Mouse (Mus musculus) kidney, postnatal 25 days (tissue): Measurements from ENCODE around the gene Golgb1.

Experiments used
- DNase-seq, 2 experiments: peaks; one replicate each; pipeline ENCODE4 v3.0.0; 2021; ENCODE audit warnings: mixed read lengths in 2 of 2

Golgb1 gene

GRCm38 (mm10) chr16:36921067-36921613, 46.2 kb downstream of the Golgb1 start:
- DNase-seq: no peak

- no peak for DNase-seq
Observed at GRCm38 (mm10) chr16:36921980-36922379, 47.0 kb downstream of the Golgb1 start.

- DNase-seq: no peak
Observed at GRCm38 (mm10) chr16:36924312-36924711, 49.4 kb downstream of the Golgb1 start.

GRCm38 (mm10) chr16:36925351-36925750, 50.4 kb downstream of the Golgb1 start:
- DNase-seq: no peak

- DNase-seq: no peak
Observed at GRCm38 (mm10) chr16:36925797-36926196, 50.9 kb downstream of the Golgb1 start.

GRCm38 (mm10) chr16:36926514-36927447, 51.8 kb downstream of the Golgb1 start:
- DNase-seq: no peak

GRCm38 (mm10) chr16:36927495-36928105, 52.7 kb downstream of the Golgb1 start:
- DNase-seq: no peak

- DNase-seq: no peak
Observed at GRCm38 (mm10) chr16:36928106-36928500, 53.2 kb downstream of the Golgb1 start.

- no peak for DNase-seq
Observed at GRCm38 (mm10) chr16:36929216-36929615, 54.3 kb downstream of the Golgb1 start.

- DNase-seq: no peak
Observed at GRCm38 (mm10) chr16:36930231-36931136, 55.5 kb downstream of the Golgb1 start.

- no peak for DNase-seq
Observed at GRCm38 (mm10) chr16:36931381-36931780, 56.4 kb downstream of the Golgb1 start.

- no peak for DNase-seq
Observed at GRCm38 (mm10) chr16:36931976-36932375, 57.0 kb downstream of the Golgb1 start.

- no peak for DNase-seq
Observed at GRCm38 (mm10) chr16:36932546-36932945, 57.6 kb downstream of the Golgb1 start.

GRCm38 (mm10) chr16:36934131-36934840, 59.3 kb downstream of the Golgb1 start:
- no peak for DNase-seq

GRCm38 (mm10) chr16:36934841-36935620, 60.1 kb downstream of the Golgb1 start, which contains the start of gene Hcls1:
Gene Hcls1, plus strand, starts transcription at chr16:36934983.
- no peak for DNase-seq

- DNase-seq: no peak
Observed at GRCm38 (mm10) chr16:36935814-36936213, 60.9 kb downstream of the Golgb1 start.

- peak; percentile 15 to 47 for DNase-seq
Observed at GRCm38 (mm10) chr16:36941137-36941727, 66.3 kb downstream of the Golgb1 start.

GRCm38 (mm10) chr16:36941895-36942294, 67.0 kb downstream of the Golgb1 start:
- no peak for DNase-seq

- DNase-seq: peak in 1 of 2 experiments; percentile 46
Observed at GRCm38 (mm10) chr16:36943591-36943990, 68.7 kb downstream of the Golgb1 start.

GRCm38 (mm10) chr16:36944895-36945424, 70.0 kb downstream of the Golgb1 start:
- peak; percentile 66 to 92 for DNase-seq
